Mouse (Mus musculus) liver, postnatal 0 days (tissue): ENCODE data around the gene Synpo2l. TPM values are rescaled to one million over a fixed set of nuclear protein-coding genes. Genes with fewer than 3 reads are reported as not detected.
A peak's percentile ranks its signal among the peaks of the same experiment; 100 is the strongest.

ENCODE experiments used
- ATAC-seq: fragments of 200-750 bp; cut with Nextera tagmentation; 2 replicates; pipeline ENCODE4 v1.8.0; 2017; ENCODE audit warnings: mild to moderate bottlenecking, moderate library complexity
- DNase-seq: peaks from one replicate; pipeline ENCODE4 v3.0.0-alpha.2; 2016
- H3K27ac ChIP-seq: fragments of 300-500 bp; sonication (generic); 2 replicates; pipeline ENCODE4 v1.5.1; 2014; ENCODE audit warnings: antibody characterized with exemption, moderate library complexity, mild to moderate bottlenecking, low read depth
- H3K27me3 ChIP-seq: fragments of 300-500 bp; sonication (generic); 2 replicates; pipeline ENCODE4 v1.6.1; 2014; ENCODE audit warnings: low read length, control low read depth, mixed read lengths; ENCODE audit not compliant: insufficient read depth
- H3K36me3 ChIP-seq: fragments of 300-500 bp; sonication (generic); replicated peaks from 2 replicates; pipeline ENCODE4 v1.6.1; 2014; ENCODE audit warnings: mild to moderate bottlenecking, control low read depth, low read length, moderate library complexity, mixed read lengths; ENCODE audit not compliant: insufficient read depth
- H3K4me1 ChIP-seq: fragments of 300-500 bp; sonication (generic); 2 replicates; pipeline ENCODE4 v1.6.1; 2014; ENCODE audit warnings: antibody characterized with exemption, mild to moderate bottlenecking, control low read depth; ENCODE audit not compliant: insufficient read depth
- H3K4me2 ChIP-seq: fragments of 300-500 bp; sonication (generic); 2 replicates; pipeline ENCODE4 v1.6.1; 2014; ENCODE audit warnings: low read depth, mild to moderate bottlenecking, low read length, moderate library complexity, mixed read lengths
- H3K4me3 ChIP-seq: fragments of 300-500 bp; sonication (generic); 2 replicates; pipeline ENCODE4 v1.5.1; 2014; ENCODE audit warnings: low read depth, low read length
- H3K9ac ChIP-seq: fragments of 300-500 bp; sonication (generic); replicated peaks from 2 replicates; pipeline ENCODE4 v1.6.1; 2014; ENCODE audit warnings: mild to moderate bottlenecking, moderate library complexity
- H3K9me3 ChIP-seq: fragments of 300-500 bp; sonication (generic); 2 replicates; pipeline ENCODE4 v1.6.1; 2016; ENCODE audit warnings: mild to moderate bottlenecking, control low read depth, low read length, mixed read lengths
- CTCF ChIP-seq: sonication (generic); IDR thresholded peaks from 2 replicates; pipeline ENCODE4 v1.5.1; 2016; ENCODE audit warnings: antibody characterized with exemption, low read depth
- EP300 ChIP-seq: IDR thresholded peaks from 2 replicates; pipeline ENCODE4 v1.6.1; 2016; ENCODE audit warnings: antibody characterized with exemption, low read depth, mild to moderate bottlenecking
- WGBS: fragments of 180-500 bp; shearing (Covaris S2); extraction: QIAGEN DNeasy Blood & Tissue Kit; methylation state at CpG from one replicate; pipeline ENCODE4 v1.1.7; 2014; ENCODE audit not compliant: insufficient replicate concordance; 5-methylcytosine and 5-hydroxymethylcytosine counted together
- polyA plus RNA-seq: library from polyadenylated mRNA; unstranded; fragments of >200 nt; fragmentation: Nextera tagmentation; extraction: Ambion mirVana; gene quantifications from 2 replicates; pipeline ENCODE4 v1.2.1, GENCODE M21; 2015

Synpo2l gene
- polyA plus RNA-seq, 1 experiment from 2014 or later: 0.05 TPM

GRCm38 (mm10) chr14:20689009-20689408 is 20.9 kb upstream of the Synpo2l start:
- 89% methylated on average over 2 of the region's 2 CpGs for WGBS
- ATAC-seq: no peak
- H3K4me2 ChIP-seq: no peak overlapping the region
- peaks cover 3% of the 10 kb centered on the region; the same call in 1 of the 2 replicates for H3K4me1 ChIP-seq
- H3K4me3 ChIP-seq: no peak overlapping the region
- H3K9me3 ChIP-seq: no peaks in the 10 kb centered on the region
- H3K27ac ChIP-seq: no peak overlapping the region
- no peak for DNase-seq
- H3K36me3 ChIP-seq: peaks cover 95% of the 10 kb centered on the region
- no peaks in the 10 kb centered on the region for H3K27me3 ChIP-seq
- no peak for TF ChIP-seq EP300
- TF ChIP-seq CTCF: no peak
- no peak overlapping the region for H3K9ac ChIP-seq

GRCm38 (mm10) chr14:20686576-20686975 is 18.4 kb upstream of the Synpo2l start:
- DNase-seq: no peak
- no peak for ATAC-seq
- Histone ChIP-seq H3K4me2 (no peak overlapping the region), H3K9me3 (no peaks in the 10 kb centered on the region), H3K4me1 (peaks cover 7% of the 10 kb centered on the region; the same call in 1 of the 2 replicates), H3K4me3 (no peak overlapping the region), H3K27ac (no peak overlapping the region), H3K9ac (no peak overlapping the region), H3K36me3 (peaks cover 96% of the 10 kb centered on the region), H3K27me3 (no peaks in the 10 kb centered on the region)
- TF ChIP-seq EP300 (no peak), CTCF (no peak)
- whole genome bisulfite sequencing: 90% methylated on average over 3 of the region's 3 CpGs

GRCm38 (mm10) chr14:20682498-20682897 is 14.3 kb upstream of the Synpo2l start:
- Histone ChIP-seq H3K4me1 (peaks cover 10% of the 10 kb centered on the region; the same call in 1 of the 2 replicates), H3K9ac (no peak overlapping the region), H3K9me3 (no peaks in the 10 kb centered on the region), H3K36me3 (peaks cover 87% of the 10 kb centered on the region), H3K4me3 (no peak overlapping the region), H3K27me3 (no peaks in the 10 kb centered on the region), H3K27ac (peak overlapping the region; percentile 57; the same call in 1 of the 2 replicates), H3K4me2 (no peak overlapping the region)
- DNase-seq: peak; percentile 47
- WGBS: 39% methylated on average over 3 of the region's 3 CpGs
- peak; percentile 81 for ATAC-seq
- TF ChIP-seq CTCF (no peak), EP300 (no peak)

GRCm38 (mm10) chr14:20681742-20682141 is 13.6 kb upstream of the Synpo2l start:
- Histone ChIP-seq H3K9me3 (no peaks in the 10 kb centered on the region), H3K27ac (peak overlapping the region; percentile 57; the same call in 1 of the 2 replicates), H3K4me3 (no peak overlapping the region), H3K4me2 (no peak overlapping the region), H3K4me1 (peaks cover 10% of the 10 kb centered on the region; the same call in 1 of the 2 replicates), H3K36me3 (peaks cover 87% of the 10 kb centered on the region), H3K27me3 (no peaks in the 10 kb centered on the region), H3K9ac (no peak overlapping the region)
- 70% methylated on average over 2 of the region's 2 CpGs for WGBS
- no peak for DNase-seq
- TF ChIP-seq CTCF (no peak), EP300 (no peak)
- no peak for ATAC-seq

- Histone ChIP-seq H3K4me3 (no peak overlapping the region), H3K4me2 (no peak overlapping the region), H3K27me3 (no peaks in the 10 kb centered on the region), H3K9me3 (no peaks in the 10 kb centered on the region), H3K27ac (peak overlapping the region; percentile 66), H3K4me1 (peaks cover 24% of the 10 kb centered on the region), H3K9ac (no peak overlapping the region), H3K36me3 (peaks cover 60% of the 10 kb centered on the region)
- TF ChIP-seq CTCF (no peak), EP300 (no peak)
- DNase-seq (no peak), ATAC-seq (no peak)
- WGBS: 72% methylated on average over 4 of the region's 4 CpGs
These were observed 9.8 kb upstream of the Synpo2l start for GRCm38 (mm10) chr14:20677906-20678305.

- H3K36me3 ChIP-seq: peaks cover 24% of the 10 kb centered on the region
- peak within 1 kb of the TSS; percentile 94 for H3K4me3 ChIP-seq
- peak; percentile 52; the same call in 1 of the 2 replicates for TF ChIP-seq EP300
- no peak for TF ChIP-seq CTCF
- peak within 1 kb of the TSS; percentile 99 for H3K27ac ChIP-seq
- H3K27me3 ChIP-seq: no peaks in the 10 kb centered on the region
- DNase-seq: peak; percentile 100
- H3K4me2 ChIP-seq: peak within 1 kb of the TSS; percentile 70
- no peaks in the 10 kb centered on the region for H3K9me3 ChIP-seq
- peak within 1 kb of the TSS; percentile 92 for H3K9ac ChIP-seq
- under 1% methylated on average over 43 of the region's 43 CpGs for WGBS
- H3K4me1 ChIP-seq: peaks cover 14% of the 10 kb centered on the region
- peak; percentile 94 for ATAC-seq
These were observed 6.1 kb upstream of the Synpo2l start, which contains the start of gene Sec24c for GRCm38 (mm10) chr14:20674064-20674833. Gene Sec24c, plus strand, starts transcription at chr14:20674308.
